Mouse (Mus musculus): ENCODE data around the gene Elmod3. TPM values are rescaled to one million over a fixed set of nuclear protein-coding genes. Genes with fewer than 3 reads are reported as not detected.

Gene Elmod3
- polyA plus RNA-seq, 1 experiment from 2014 or later = 13.7 TPM

DNA sequence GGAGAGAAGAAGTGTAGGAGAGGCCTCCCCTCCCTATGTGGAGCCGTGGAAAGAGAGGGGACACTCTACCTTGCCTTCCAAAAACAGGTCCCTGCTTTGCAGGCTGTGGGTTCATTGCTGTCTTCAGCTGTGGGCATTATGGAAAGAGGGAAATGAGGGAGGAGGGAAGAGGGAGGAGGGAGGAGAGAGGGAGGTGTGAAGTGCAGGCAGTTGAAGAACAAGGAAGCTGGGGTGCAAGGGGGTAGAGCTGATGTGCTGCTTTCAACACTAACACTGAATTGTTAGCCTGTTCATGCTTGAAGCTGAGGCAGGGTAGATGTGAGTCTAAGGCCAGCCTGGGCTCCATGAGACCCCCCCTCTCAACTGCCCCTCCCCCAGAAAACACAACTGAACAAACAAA lies 79.4 kb downstream of the Elmod3 start:
- no peak overlapping the region for H3K4me3 ChIP-seq
- H3K4me1 ChIP-seq = peaks cover 33% of the 10 kb centered on the region
- H3K9me3 ChIP-seq = no peaks in the 10 kb centered on the region
- 78% methylated on average over 1 of the region's 1 CpGs for WGBS
- peak overlapping the region; percentile 85 for H3K27ac ChIP-seq
- H3K27me3 ChIP-seq (ENCODE audit: poor library complexity, severe bottlenecking) = 0 out of 2 replicates have a peak, but pooled peaks cover 5% of the 10 kb centered on the region
- no peak for DNase-seq (ENCODE audit: extremely low spot score, low spot score)
- no peaks in the 10 kb centered on the region for H3K36me3 ChIP-seq (replicated peaks)

Other genes with a start within 250 kb of the Elmod3 start
- gene Tmem150a, start 243.0 kb downstream of the Elmod3 start, polyA plus RNA-seq (2016; fragmentation: Nextera tagmentation; extraction: Ambion mirVana) = 5.6 and 5.8 TPM in 2 replicates
- gene Rnf181, start 231.5 kb downstream of the Elmod3 start, polyA plus RNA-seq (2016; fragmentation: Nextera tagmentation; extraction: Ambion mirVana) = 108 and 111 TPM in 2 replicates
- 12.6 and 13.0 TPM in 2 replicates for gene Vamp5, start 217.9 kb downstream of the Elmod3 start, polyA plus RNA-seq (2016; fragmentation: Nextera tagmentation; extraction: Ambion mirVana)
- 35.9 and 40.5 TPM in 2 replicates for gene Vamp8, start 207.7 kb downstream of the Elmod3 start, polyA plus RNA-seq (2016; fragmentation: Nextera tagmentation; extraction: Ambion mirVana)
- gene Ggcx, start 184.1 kb downstream of the Elmod3 start, polyA plus RNA-seq (2016; fragmentation: Nextera tagmentation; extraction: Ambion mirVana) = 16.8 and 19.0 TPM in 2 replicates
- 490 and 511 TPM in 2 replicates for gene Mat2a, start 158.9 kb downstream of the Elmod3 start, polyA plus RNA-seq (2016; fragmentation: Nextera tagmentation; extraction: Ambion mirVana)
- 0.11 and 0.30 TPM in 2 replicates for gene Sh2d6, start 76.7 kb downstream of the Elmod3 start, polyA plus RNA-seq (2016; fragmentation: Nextera tagmentation; extraction: Ambion mirVana)
- 8.9 and 10.5 TPM in 2 replicates for gene Capg, start 54.0 kb downstream of the Elmod3 start, polyA plus RNA-seq (2016; fragmentation: Nextera tagmentation; extraction: Ambion mirVana)
- 8.1 and 8.3 TPM in 2 replicates for gene Retsat, start 62 bp upstream of the Elmod3 start, polyA plus RNA-seq (2016; fragmentation: Nextera tagmentation; extraction: Ambion mirVana)
- gene Tgoln1, start 18.6 kb upstream of the Elmod3 start, polyA plus RNA-seq (2016; fragmentation: Nextera tagmentation; extraction: Ambion mirVana) = 28.6 and 28.7 TPM in 2 replicates
- 32.9 and 33.8 TPM in 2 replicates for gene Tcf7l1, start 190.8 kb upstream of the Elmod3 start, polyA plus RNA-seq (2016; fragmentation: Nextera tagmentation; extraction: Ambion mirVana)

Measured in forebrain, embryonic 10.5 days (tissue).